Mouse (Mus musculus) liver, postnatal 0 days (tissue): Measurements from ENCODE around the gene Inca1.

ENCODE experiments used
- CTCF ChIP-seq: sonication (generic); IDR thresholded peaks from 2 replicates; pipeline ENCODE4 v1.5.1; 2016; ENCODE audit warnings: antibody characterized with exemption, low read depth
- EP300 ChIP-seq: IDR thresholded peaks from 2 replicates; pipeline ENCODE4 v1.6.1; 2016; ENCODE audit warnings: antibody characterized with exemption, low read depth, mild to moderate bottlenecking

DNA sequence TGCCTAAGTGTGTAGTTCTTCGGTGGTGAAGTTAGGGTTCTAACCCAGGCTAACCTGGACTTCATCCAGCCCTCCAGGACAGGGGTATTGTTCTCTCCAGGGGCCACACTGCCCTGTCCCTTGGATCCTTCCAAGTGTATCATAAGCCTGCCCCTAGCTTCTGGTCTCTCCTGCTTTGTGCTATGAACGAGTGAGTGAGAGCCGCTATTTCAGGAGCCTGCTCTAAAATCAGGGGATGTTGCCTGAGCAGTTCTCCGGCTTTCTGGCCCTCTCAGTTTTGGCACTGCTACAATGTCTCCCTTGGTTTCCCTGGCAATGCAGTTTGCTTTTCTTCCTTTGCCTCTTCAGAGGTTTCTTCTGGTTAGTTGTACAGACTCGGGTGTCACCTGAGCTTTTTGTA, 31.2 kb upstream of the Inca1 start:
- TF ChIP-seq EP300 (no peak), CTCF (no peak)
